Mouse (Mus musculus): ENCODE data around the gene Notch3. TPM values are rescaled to one million over a fixed set of nuclear protein-coding genes. Genes with fewer than 3 reads are reported as not detected.

Gene Notch3
- polyA plus RNA-seq, 1 experiment from 2014 or later, result 8.6 TPM

DNA sequence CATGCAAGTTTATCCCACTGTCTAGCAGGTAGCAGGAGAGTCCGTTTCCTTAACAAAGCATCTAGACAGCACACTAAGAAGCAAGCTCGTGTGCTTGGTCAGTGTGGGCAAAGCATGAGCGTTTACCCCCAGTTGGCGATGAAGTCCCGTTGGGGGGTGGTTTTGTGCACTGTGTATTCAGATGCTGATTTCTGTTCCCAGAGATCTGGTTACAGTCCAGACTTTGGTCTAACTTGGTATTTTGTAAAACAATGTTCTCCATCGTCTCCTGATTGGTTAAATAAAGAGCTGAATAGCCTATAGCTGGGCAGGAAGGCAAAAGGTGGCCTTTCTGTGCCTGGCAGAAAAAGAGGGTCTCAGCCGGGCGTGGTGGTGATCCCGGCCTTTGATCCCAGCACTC lies 36.1 kb downstream of the Notch3 start:
- H3K9ac ChIP-seq (ENCODE audit: low read length), result no peak overlapping the region
- H3K4me2 ChIP-seq (ENCODE audit: low read depth, low read length), result no peak overlapping the region
- ATAC-seq (replicated peaks; ENCODE audit: extremely low read depth, insufficient read depth, low FRiP score), result no peak
- H3K9me3 ChIP-seq (replicated peaks; ENCODE audit: control insufficient read depth, low read length), result no peaks in the 10 kb centered on the region
- H3K4me3 ChIP-seq (ENCODE audit: low read length), result no peak overlapping the region
- no peak overlapping the region for H3K27ac ChIP-seq (ENCODE audit: low read length)
- peaks cover 5% of the 10 kb centered on the region; the same call in 1 of the 2 replicates for H3K36me3 ChIP-seq (ENCODE audit: control insufficient read depth, insufficient read depth)
- H3K4me1 ChIP-seq (ENCODE audit: control insufficient read depth, insufficient read depth, low read length), result no peaks in the 10 kb centered on the region
- WGBS, result 89% methylated on average over 9 of the region's 9 CpGs
- H3K27me3 ChIP-seq (ENCODE audit: control insufficient read depth, insufficient read depth, low read length), result no peaks in the 10 kb centered on the region

DNA sequence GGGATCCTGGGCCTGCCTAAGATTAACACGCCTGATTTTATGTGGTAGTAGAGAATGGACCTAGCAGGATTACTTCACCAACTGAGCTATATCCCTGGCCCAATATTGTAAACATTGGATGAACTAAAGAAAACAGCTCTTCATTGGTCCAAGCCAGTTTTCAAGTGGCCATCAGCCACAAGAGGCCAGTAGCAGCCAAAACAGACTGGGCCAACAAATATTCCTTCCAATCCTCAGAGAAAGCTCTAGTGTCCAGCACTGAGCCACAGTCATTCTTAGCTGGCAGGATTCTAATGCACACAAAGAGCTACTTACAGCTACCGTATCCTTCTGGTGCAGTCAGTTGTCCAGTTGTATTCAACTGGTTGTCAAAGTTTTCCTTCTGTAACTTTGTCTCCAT lies 39.5 kb downstream of the Notch3 start:
- no peak for ATAC-seq (replicated peaks; ENCODE audit: extremely low read depth, insufficient read depth, low FRiP score)

DNA sequence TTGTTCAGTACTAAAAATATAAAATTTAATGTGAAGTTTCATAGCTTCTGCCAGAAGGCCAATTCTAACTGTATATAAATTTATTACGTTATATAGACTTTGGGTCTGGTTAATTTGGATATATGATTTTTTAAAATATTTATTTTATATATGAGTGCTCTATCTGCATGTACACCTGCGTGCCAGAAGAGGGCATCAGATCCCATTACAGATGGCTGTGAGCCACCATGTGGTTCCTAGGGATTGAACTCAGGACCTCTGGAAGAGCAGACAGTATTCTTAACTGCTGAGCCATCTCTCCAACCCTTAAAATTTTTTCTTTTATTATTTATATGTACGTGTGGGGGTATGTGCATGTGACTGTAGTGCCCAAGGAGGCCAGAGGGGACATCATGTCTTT lies 41.2 kb downstream of the Notch3 start:
- H3K9ac ChIP-seq (ENCODE audit: low read length), result no peak overlapping the region
- no peaks in the 10 kb centered on the region for H3K36me3 ChIP-seq (ENCODE audit: control insufficient read depth, insufficient read depth)
- H3K27ac ChIP-seq (ENCODE audit: low read length), result no peak overlapping the region
- WGBS, result 85% methylated on average over 3 of the region's 3 CpGs
- ATAC-seq (replicated peaks; ENCODE audit: extremely low read depth, insufficient read depth, low FRiP score), result no peak
- peaks cover 8% of the 10 kb centered on the region for H3K4me1 ChIP-seq (ENCODE audit: control insufficient read depth, insufficient read depth, low read length)
- H3K27me3 ChIP-seq (ENCODE audit: control insufficient read depth, insufficient read depth, low read length), result no peaks in the 10 kb centered on the region
- H3K4me2 ChIP-seq (ENCODE audit: low read depth, low read length), result no peak overlapping the region
- H3K4me3 ChIP-seq (ENCODE audit: low read length), result no peak overlapping the region
- no peaks in the 10 kb centered on the region for H3K9me3 ChIP-seq (replicated peaks; ENCODE audit: control insufficient read depth, low read length)

More for the DNA sequence above, 39.5 kb downstream of the Notch3 start:
- H3K4me2 ChIP-seq (ENCODE audit: low read depth, low read length), result no peak overlapping the region
- H3K27me3 ChIP-seq (ENCODE audit: control insufficient read depth, insufficient read depth, low read length), result no peaks in the 10 kb centered on the region
- no peak overlapping the region for H3K27ac ChIP-seq (ENCODE audit: low read length)
- WGBS, result 73% methylated on average over 2 of the region's 2 CpGs
- H3K36me3 ChIP-seq (ENCODE audit: control insufficient read depth, insufficient read depth), result no peaks in the 10 kb centered on the region
- H3K4me1 ChIP-seq (ENCODE audit: control insufficient read depth, insufficient read depth, low read length), result peaks cover 5% of the 10 kb centered on the region
- H3K4me3 ChIP-seq (ENCODE audit: low read length), result no peak overlapping the region
- H3K9me3 ChIP-seq (replicated peaks; ENCODE audit: control insufficient read depth, low read length), result no peaks in the 10 kb centered on the region
- no peak overlapping the region for H3K9ac ChIP-seq (ENCODE audit: low read length)

DNA sequence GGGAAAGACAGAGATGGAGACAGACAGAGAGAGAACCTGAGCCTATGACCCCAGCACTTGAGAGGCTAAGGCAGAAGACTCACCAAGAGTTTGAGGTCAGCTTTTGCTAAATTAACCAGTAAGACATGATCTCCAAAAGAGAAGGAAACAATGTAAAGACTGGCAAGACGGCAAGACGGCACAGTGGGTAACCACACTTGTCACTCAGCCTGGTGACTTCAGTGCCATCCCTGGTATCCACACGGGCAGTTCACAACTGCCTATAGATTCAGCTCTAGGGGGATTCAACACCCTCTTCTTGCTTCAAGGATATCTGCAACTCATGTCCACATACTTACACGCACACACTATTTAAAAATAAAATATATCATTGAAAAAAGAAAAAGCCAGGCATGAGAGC lies 43.1 kb downstream of the Notch3 start:
- H3K27me3 ChIP-seq (ENCODE audit: control insufficient read depth, insufficient read depth, low read length), result no peaks in the 10 kb centered on the region
- H3K36me3 ChIP-seq (ENCODE audit: control insufficient read depth, insufficient read depth), result no peaks in the 10 kb centered on the region
- no peak overlapping the region for H3K4me2 ChIP-seq (ENCODE audit: low read depth, low read length)
- H3K9ac ChIP-seq (ENCODE audit: low read length), result no peak overlapping the region
- peaks cover 8% of the 10 kb centered on the region for H3K4me1 ChIP-seq (ENCODE audit: control insufficient read depth, insufficient read depth, low read length)
- H3K9me3 ChIP-seq (replicated peaks; ENCODE audit: control insufficient read depth, low read length), result no peaks in the 10 kb centered on the region
- H3K27ac ChIP-seq (ENCODE audit: low read length), result no peak overlapping the region
- no peak for ATAC-seq (replicated peaks; ENCODE audit: extremely low read depth, insufficient read depth, low FRiP score)
- H3K4me3 ChIP-seq (ENCODE audit: low read length), result no peak overlapping the region
- 90% methylated on average over 4 of the region's 4 CpGs for WGBS

DNA sequence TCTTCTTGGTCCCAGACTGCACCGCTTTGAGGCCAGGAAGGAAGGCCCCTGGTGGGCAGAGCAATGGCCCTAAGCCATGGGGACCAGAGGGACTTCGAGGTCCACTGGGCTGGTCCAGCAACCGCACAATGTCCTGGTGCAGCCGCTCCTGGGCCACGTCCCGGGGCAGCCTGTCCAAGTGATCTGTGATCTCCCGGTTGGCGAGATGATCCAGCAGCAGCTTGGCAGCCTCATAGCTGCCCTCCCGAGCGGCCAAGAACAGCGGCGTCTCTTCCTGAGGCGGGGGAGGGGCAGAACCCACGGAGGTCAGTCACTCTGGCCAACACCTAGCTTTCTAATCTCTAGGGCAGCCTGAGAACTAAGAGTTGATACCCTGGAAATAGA lies 44.1 kb downstream of the Notch3 start:
- H3K27ac ChIP-seq (ENCODE audit: low read length), result no peak overlapping the region
- H3K9me3 ChIP-seq (replicated peaks; ENCODE audit: control insufficient read depth, low read length), result no peaks in the 10 kb centered on the region
- H3K4me1 ChIP-seq (ENCODE audit: control insufficient read depth, insufficient read depth, low read length), result peaks cover 13% of the 10 kb centered on the region
- 0 out of 2 replicates have a peak overlapping the region, but pooled peaks have one; percentile 7 for H3K4me2 ChIP-seq (ENCODE audit: low read depth, low read length)
- H3K9ac ChIP-seq (ENCODE audit: low read length), result no peak overlapping the region; the same call in 1 of the 2 replicates
- H3K36me3 ChIP-seq (ENCODE audit: control insufficient read depth, insufficient read depth), result no peaks in the 10 kb centered on the region
- no peak for ATAC-seq (replicated peaks; ENCODE audit: extremely low read depth, insufficient read depth, low FRiP score)
- H3K4me3 ChIP-seq (ENCODE audit: low read length), result no peak overlapping the region
- WGBS, result 54% methylated on average over 14 of the region's 14 CpGs
- no peaks in the 10 kb centered on the region for H3K27me3 ChIP-seq (ENCODE audit: control insufficient read depth, insufficient read depth, low read length)

DNA sequence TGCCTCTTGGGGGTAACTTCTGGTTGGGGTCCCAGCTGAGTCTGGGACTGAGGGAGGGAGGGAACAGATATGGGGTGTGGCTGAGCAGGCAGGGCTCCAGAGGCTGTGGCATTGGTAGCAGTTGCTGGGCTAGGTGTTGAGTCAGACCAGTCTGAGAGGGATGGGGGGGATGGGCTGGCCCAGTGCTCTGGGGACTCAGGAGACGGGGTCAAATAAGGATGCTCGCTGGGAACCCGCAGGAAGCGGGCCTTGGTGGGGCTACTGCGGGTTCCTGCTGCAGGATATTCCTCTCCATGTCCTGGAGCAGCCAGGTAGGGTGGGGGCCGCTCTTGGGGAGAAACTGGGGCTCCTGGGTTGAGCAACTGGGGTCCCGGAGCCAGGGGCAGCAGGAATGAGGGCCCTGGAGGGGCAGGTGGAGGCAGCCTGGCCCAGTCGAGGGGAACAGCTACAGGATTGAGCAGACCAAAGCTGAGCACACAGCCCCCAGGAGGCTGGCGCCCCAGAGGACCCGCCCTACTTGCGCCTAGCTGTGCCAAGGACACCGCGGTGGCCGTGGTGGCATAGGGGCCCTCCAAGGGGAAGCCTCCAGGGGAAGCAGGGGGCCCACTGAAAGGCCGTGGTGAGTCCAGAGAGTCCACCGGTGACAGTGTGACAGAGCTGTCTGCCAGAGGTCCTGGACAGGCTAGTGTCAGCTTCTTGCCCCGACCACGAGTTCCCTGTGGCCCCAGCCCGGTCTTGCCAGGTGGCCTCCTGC lies 44.6 kb downstream of the Notch3 start:
- peaks cover 16% of the 10 kb centered on the region for H3K4me1 ChIP-seq (ENCODE audit: control insufficient read depth, insufficient read depth, low read length)
- H3K27me3 ChIP-seq (ENCODE audit: control insufficient read depth, insufficient read depth, low read length), result no peaks in the 10 kb centered on the region
- no peak overlapping the region for H3K4me3 ChIP-seq (ENCODE audit: low read length)
- no peak overlapping the region; the same call in 1 of the 2 replicates for H3K9ac ChIP-seq (ENCODE audit: low read length)
- no peaks in the 10 kb centered on the region for H3K36me3 ChIP-seq (ENCODE audit: control insufficient read depth, insufficient read depth)
- H3K27ac ChIP-seq (ENCODE audit: low read length), result no peak overlapping the region
- no peak for ATAC-seq (replicated peaks; ENCODE audit: extremely low read depth, insufficient read depth, low FRiP score)
- WGBS, result 74% methylated on average over 19 of the region's 19 CpGs
- H3K4me2 ChIP-seq (ENCODE audit: low read depth, low read length), result no peak overlapping the region
- no peaks in the 10 kb centered on the region for H3K9me3 ChIP-seq (replicated peaks; ENCODE audit: control insufficient read depth, low read length)

DNA sequence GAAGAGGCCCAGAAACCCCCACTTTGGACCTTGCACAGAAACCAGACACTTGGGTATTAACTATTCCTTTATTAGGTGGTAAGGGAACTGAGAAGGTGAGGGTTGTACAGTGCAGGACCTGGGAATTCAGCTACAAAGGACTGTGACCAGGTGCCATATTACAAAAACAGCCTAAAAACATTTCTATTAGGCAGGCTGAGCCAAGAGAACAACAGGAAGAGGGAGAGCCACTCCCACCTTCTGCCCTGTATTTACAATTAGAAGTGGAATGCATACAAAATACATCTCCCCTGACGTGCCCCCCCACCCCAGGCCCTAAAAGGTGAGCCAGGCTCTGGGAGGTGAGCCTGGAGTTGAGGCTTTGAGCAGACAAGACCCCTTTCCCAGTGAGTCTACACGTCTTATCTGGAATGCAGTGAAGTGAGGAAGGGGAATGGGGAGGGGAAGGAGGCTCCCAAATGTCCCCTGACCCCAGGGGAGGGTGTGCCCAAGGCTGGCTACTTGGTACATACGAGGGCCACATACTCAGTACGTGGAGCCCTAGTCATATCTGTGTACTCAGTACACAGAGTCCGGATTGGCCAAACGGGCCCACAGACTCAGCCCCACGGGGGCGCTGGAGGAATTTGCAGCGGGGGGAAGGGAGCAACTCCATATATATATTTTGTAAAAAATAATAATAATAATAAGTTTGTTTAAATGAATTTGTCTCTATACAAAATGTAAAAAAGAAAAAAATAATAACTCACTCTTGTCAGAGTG lies 45.7 kb downstream of the Notch3 start:
- H3K36me3 ChIP-seq (ENCODE audit: control insufficient read depth, insufficient read depth), result no peaks in the 10 kb centered on the region
- 72% methylated on average over 9 of the region's 9 CpGs for WGBS
- H3K4me3 ChIP-seq (ENCODE audit: low read length), result no peak overlapping the region
- peaks cover 16% of the 10 kb centered on the region for H3K4me1 ChIP-seq (ENCODE audit: control insufficient read depth, insufficient read depth, low read length)
- H3K27ac ChIP-seq (ENCODE audit: low read length), result no peak overlapping the region
- ATAC-seq (replicated peaks; ENCODE audit: extremely low read depth, insufficient read depth, low FRiP score), result no peak
- no peak overlapping the region for H3K4me2 ChIP-seq (ENCODE audit: low read depth, low read length)
- no peak overlapping the region for H3K9ac ChIP-seq (ENCODE audit: low read length)
- H3K27me3 ChIP-seq (ENCODE audit: control insufficient read depth, insufficient read depth, low read length), result no peaks in the 10 kb centered on the region
- no peaks in the 10 kb centered on the region for H3K9me3 ChIP-seq (replicated peaks; ENCODE audit: control insufficient read depth, low read length)

DNA sequence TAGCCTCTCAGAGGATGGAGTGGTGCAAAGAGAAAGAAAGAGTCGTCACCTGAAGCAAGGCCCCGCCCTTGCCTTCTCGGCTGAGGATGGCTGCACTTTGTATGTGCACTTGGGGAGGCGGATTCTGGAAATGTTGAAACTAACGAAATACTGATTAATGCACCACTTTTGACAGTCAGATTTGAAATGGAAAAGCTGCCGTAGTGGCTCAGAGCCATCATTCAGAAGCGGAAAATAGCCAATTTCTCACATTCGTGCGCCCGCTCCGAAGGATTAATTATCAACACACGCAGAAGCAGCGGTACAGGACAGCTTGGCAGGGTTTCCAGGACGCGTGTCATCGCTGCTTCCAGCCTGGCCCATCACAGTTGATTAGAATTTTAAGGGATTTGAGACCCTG lies 47.5 kb downstream of the Notch3 start:
- Histone ChIP-seq H3K9me3 (replicated peaks; ENCODE audit: control insufficient read depth, low read length) (no peaks in the 10 kb centered on the region), H3K27me3 (ENCODE audit: control insufficient read depth, insufficient read depth, low read length) (no peaks in the 10 kb centered on the region; the same call in 1 of the 2 replicates), H3K27ac (ENCODE audit: low read length) (no peak overlapping the region), H3K4me2 (ENCODE audit: low read depth, low read length) (no peak overlapping the region), H3K4me1 (ENCODE audit: control insufficient read depth, insufficient read depth, low read length) (peaks cover 18% of the 10 kb centered on the region), H3K9ac (ENCODE audit: low read length) (no peak overlapping the region), H3K36me3 (ENCODE audit: control insufficient read depth, insufficient read depth) (no peaks in the 10 kb centered on the region), H3K4me3 (ENCODE audit: low read length) (no peak overlapping the region)
- WGBS, result 65% methylated on average over 16 of the region's 16 CpGs
- no peak for ATAC-seq (replicated peaks; ENCODE audit: extremely low read depth, insufficient read depth, low FRiP score)

DNA sequence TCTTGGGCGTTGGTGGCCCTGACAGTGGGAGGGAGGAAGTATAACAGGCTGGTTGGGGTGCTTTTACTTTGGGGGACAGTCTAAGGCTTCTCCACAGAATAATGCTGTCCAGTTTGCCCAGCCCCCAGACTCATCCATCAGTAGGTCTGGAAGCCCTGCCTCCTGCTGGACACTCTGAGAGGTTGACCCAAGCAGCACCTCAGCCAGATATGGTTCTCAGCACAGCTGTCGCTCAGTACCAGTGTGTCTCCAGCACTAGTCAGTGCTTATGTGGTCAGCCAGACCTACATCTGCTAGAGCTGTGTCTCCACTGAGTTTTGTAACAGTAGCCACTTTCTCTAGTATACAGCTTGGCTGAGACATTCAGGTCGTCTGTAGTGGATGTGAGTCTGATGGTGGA lies 48.2 kb downstream of the Notch3 start:
- Histone ChIP-seq H3K9ac (ENCODE audit: low read length) (no peak overlapping the region), H3K36me3 (ENCODE audit: control insufficient read depth, insufficient read depth) (no peaks in the 10 kb centered on the region), H3K9me3 (replicated peaks; ENCODE audit: control insufficient read depth, low read length) (no peaks in the 10 kb centered on the region), H3K27me3 (ENCODE audit: control insufficient read depth, insufficient read depth, low read length) (no peaks in the 10 kb centered on the region; the same call in 1 of the 2 replicates), H3K4me3 (ENCODE audit: low read length) (no peak overlapping the region), H3K4me1 (ENCODE audit: control insufficient read depth, insufficient read depth, low read length) (peaks cover 23% of the 10 kb centered on the region), H3K27ac (ENCODE audit: low read length) (no peak overlapping the region), H3K4me2 (ENCODE audit: low read depth, low read length) (peak overlapping the region; percentile 46; the same call in 1 of the 2 replicates)
- no peak for ATAC-seq (replicated peaks; ENCODE audit: extremely low read depth, insufficient read depth, low FRiP score)
- 16% methylated on average over 3 of the region's 3 CpGs for WGBS
